ENCODE assay signal across 9 mouse cellular contexts in genomic region chr9:66274657-66275056, GRCm38 (mm10).
DNase-seq lines count a peak whose midpoint lies in the region; ATAC-seq and TF ChIP-seq lines count a peak whose summit lies in the region.
"Had no signal": no experiment of that assay in that cellular context is flagged by ENCODE, and none has a peak within 500 bp of the region (broad histone marks: within the 10 kb centered on the region; RNA-seq: fewer than 3 reads in every experiment).

No protein-coding gene starts in this region.

- peaks cover 13% of the 10 kb centered on the region; the same call in 1 of the 2 replicates for H3K27me3 ChIP-seq in hindbrain, embryonic 10.5 days (ENCODE audit: insufficient read depth, poor library complexity, severe bottlenecking)
- H3K27me3 ChIP-seq in hindbrain, embryonic 11.5 days (ENCODE audit: control insufficient read depth, insufficient read depth, low read length) = no peaks in the 10 kb centered on the region
- H3K27me3 ChIP-seq in thymus, adult 2 months (ENCODE audit: control insufficient read depth, insufficient read depth, low read length) = no peaks in the 10 kb centered on the region
- no peaks in the 10 kb centered on the region for H3K27me3 ChIP-seq in limb, embryonic 13.5 days

- no peak overlapping the region for H3K9ac ChIP-seq in hindbrain, embryonic 11.5 days (ENCODE audit: low read depth, low read length)
- no peak overlapping the region for H3K9ac ChIP-seq in limb, embryonic 13.5 days

- no peak for ATAC-seq in hindbrain, embryonic 11.5 days (ENCODE audit: low FRiP score)
- ATAC-seq in limb, embryonic 13.5 days (ENCODE audit: low FRiP score, low read depth) = no peak
- no peak for ATAC-seq in activated CD4-positive, CD25-positive, alpha-beta regulatory T cell, adult 4 months

- no peaks in the 10 kb centered on the region for H3K36me3 ChIP-seq in hindbrain, embryonic 10.5 days
- H3K36me3 ChIP-seq in hindbrain, embryonic 11.5 days (ENCODE audit: control insufficient read depth, insufficient read depth, low read length) = no peaks in the 10 kb centered on the region
- no peaks in the 10 kb centered on the region for H3K36me3 ChIP-seq in thymus, adult 2 months (ENCODE audit: control insufficient read depth, insufficient read depth, low read length)
- no peaks in the 10 kb centered on the region for H3K36me3 ChIP-seq in limb, embryonic 13.5 days

- no peak for TF ChIP-seq POLR2A in thymus, adult 2 months (IDR thresholded peaks at IDR 0.05; ENCODE audit: control insufficient read depth, extremely low read depth, insufficient read depth, low read length, poor library complexity)

- DNase-seq in hindbrain, embryonic 10.5 days (ENCODE audit: low spot score) = no peak
- no peak for DNase-seq in hindbrain, embryonic 11.5 days (ENCODE audit: low spot score)
- no peak for DNase-seq in thymus, adult 2 months
- no peak for DNase-seq in thymus, postnatal 4 days
- DNase-seq in urinary bladder, postnatal 25 days (ENCODE audit: low spot score) = no peak
- DNase-seq in spleen, adult 12 weeks (ENCODE audit: low spot score) = no peak
- DNase-seq: heart, adult 2 months had no signal

- no peak overlapping the region for H3K4me2 ChIP-seq in hindbrain, embryonic 11.5 days (replicated peaks; ENCODE audit: low read depth, low read length)
- peak overlapping the region; percentile 58 for H3K4me2 ChIP-seq in limb, embryonic 13.5 days (replicated peaks)

- 0 out of 2 replicates have a peak overlapping the region, but pooled peaks have one; percentile 51 for H3K27ac ChIP-seq in hindbrain, embryonic 10.5 days
- no peak overlapping the region for H3K27ac ChIP-seq in hindbrain, embryonic 11.5 days (ENCODE audit: low read depth, low read length)
- 0 out of 2 replicates have a peak overlapping the region, but pooled peaks have one; percentile 4 for H3K27ac ChIP-seq in thymus, adult 2 months (ENCODE audit: control insufficient read depth, insufficient read depth, low read length)
- H3K27ac ChIP-seq in limb, embryonic 13.5 days = no peak overlapping the region

- no peak for TF ChIP-seq CTCF in thymus, adult 2 months (IDR thresholded peaks at IDR 0.05; ENCODE audit: borderline replicate concordance, control insufficient read depth, extremely low read depth, insufficient read depth, low read length, poor library complexity)

- peaks cover 49% of the 10 kb centered on the region for H3K4me1 ChIP-seq in hindbrain, embryonic 10.5 days (replicated peaks)
- peaks cover 6% of the 10 kb centered on the region; the same call in 1 of the 2 replicates for H3K4me1 ChIP-seq in hindbrain, embryonic 11.5 days (replicated peaks; ENCODE audit: control insufficient read depth, insufficient read depth, low read length)
- H3K4me1 ChIP-seq in thymus, adult 2 months (replicated peaks; ENCODE audit: control insufficient read depth, insufficient read depth, low read length) = peaks cover 25% of the 10 kb centered on the region
- H3K4me1 ChIP-seq in limb, embryonic 13.5 days = peaks cover 38% of the 10 kb centered on the region

- WGBS in hindbrain, embryonic 10.5 days = 31% methylated on average over 3 of the region's 3 CpGs
- WGBS in hindbrain, embryonic 11.5 days = 29% methylated on average over 3 of the region's 3 CpGs
- WGBS in thymus, adult 2 months = 21% methylated on average over 3 of the region's 3 CpGs
- 27% methylated on average over 3 of the region's 3 CpGs for WGBS in limb, embryonic 13.5 days

- no peaks in the 10 kb centered on the region for H3K9me3 ChIP-seq in hindbrain, embryonic 10.5 days
- H3K9me3 ChIP-seq in hindbrain, embryonic 11.5 days (ENCODE audit: control insufficient read depth, low read length) = no peaks in the 10 kb centered on the region
- H3K9me3 ChIP-seq in limb, embryonic 13.5 days = no peaks in the 10 kb centered on the region

- no peak overlapping the region for H3K4me3 ChIP-seq in hindbrain, embryonic 10.5 days
- no peak overlapping the region for H3K4me3 ChIP-seq in hindbrain, embryonic 11.5 days (ENCODE audit: low read depth, low read length)
- H3K4me3 ChIP-seq in thymus, adult 2 months (ENCODE audit: control insufficient read depth, insufficient read depth, low read length) = no peak overlapping the region
- no peak overlapping the region for H3K4me3 ChIP-seq in limb, embryonic 13.5 days

Comparison
In these comparisons a context has a peak if more than half of its experiments do, and no peak if none do; other contexts are left out.
1. H3K27ac ChIP-seq: peak in hindbrain, embryonic 10.5 days (single experiment) and thymus, adult 2 months (single experiment); none in hindbrain, embryonic 11.5 days (single experiment) and limb, embryonic 13.5 days (single experiment).